In genomic region chr11:113762136-113762797, GRCm38 (mm10) we compare ENCODE assay signal across 22 mouse cellular contexts. TPM values are rescaled to one million over a fixed set of nuclear protein-coding genes. Genes with fewer than 3 reads are reported as not detected.
DNase-seq lines count a peak whose midpoint lies in the region; ATAC-seq and TF ChIP-seq lines count a peak whose summit lies in the region.
"Had no signal": no experiment of that assay in that cellular context is flagged by ENCODE, and none has a peak within 500 bp of the region (broad histone marks: within the 10 kb centered on the region; RNA-seq: fewer than 3 reads in every experiment).

No protein-coding gene starts in this region.

- dilution Hi-C loops in CH12.LX (cut with MboI; ENCODE audit: extremely low pct_ligation_motif_present, extremely low pct_unique_long_range_greater_than_20kb, low sequenced_read_pairs): no loop called here

- H3K27ac ChIP-seq in CH12.LX (ENCODE audit: insufficient read depth, low read depth): peak overlapping the region; percentile 30; the same call in 1 of the 2 replicates
- H3K27ac ChIP-seq: embryonic facial prominence, embryonic 15.5 days; hindbrain, embryonic 14.5 days had no signal

- H3K4me1 ChIP-seq in CH12.LX (ENCODE audit: control insufficient read depth in 1 of 2, insufficient read depth in 2 of 2): peaks cover 16 to 41% of the 10 kb centered on the region in 2 experiments

- peak; percentile 61 for DNase-seq in adrenal gland, adult 2 months
- DNase-seq in adrenal gland, adult 8-10 months: no peak
- DNase-seq in CH12.LX (ENCODE audit: extremely low read depth): peak; percentile 26
- DNase-seq in splenic B cell, adult 2 months (ENCODE audit: low read depth, low spot score): peak; percentile 28
- DNase-seq in cerebellum, postnatal 14 days: no peak
- no peak for DNase-seq in thymus, postnatal 25 days
- DNase-seq: cerebellum, adult 11-12 months; cerebellum, adult 9-10 months; embryo, embryonic 11 days; gastrocnemius, postnatal 36 days; heart, adult 11 months; heart, postnatal 10 days; kidney, adult 2 months had no signal

- no peaks in the 10 kb centered on the region for H3K9me3 ChIP-seq in CH12.LX (replicated peaks; ENCODE audit: low read length)
- H3K9me3 ChIP-seq: embryonic facial prominence, embryonic 15.5 days; forebrain, embryonic 10.5 days had no signal

- no peak overlapping the region for H3K4me3 ChIP-seq in CH12.LX (replicated peaks in 1 of 3; ENCODE audit: low read depth in 2 of 3, low read length in 2 of 3, poor library complexity in 1 of 3)
- H3K4me3 ChIP-seq: embryonic facial prominence, embryonic 15.5 days; erythroblast, embryonic 14.5 days; forebrain, embryonic 10.5 days had no signal

- in situ Hi-C loops in CH12.LX (cut with MboI; ENCODE audit: low pct_ligation_motif_present, low pct_unique_long_range_greater_than_20kb, low sequenced_read_pairs): no loop called here

- TF ChIP-seq CTCF in CH12.LX (conservative IDR thresholded peaks at IDR 0.05 in 1 of 2, IDR thresholded peaks at IDR 0.05 in 1 of 2; ENCODE audit: low read depth in 2 of 2, low read length in 2 of 2): no peak

- TF ChIP-seq POLR2A in CH12.LX (IDR thresholded peaks at IDR 0.05; ENCODE audit: low read depth, low read length): no peak

- 0 out of 2 replicates have a peak, but pooled peaks have one; percentile 20 for ATAC-seq in common myeloid progenitor, adult 5-6 weeks (replicated peaks; ENCODE audit: low read depth, poor library complexity, severe bottlenecking)
- ATAC-seq: forebrain, embryonic 14.5 days; intestine, embryonic 16.5 days had no signal

- no peaks in the 10 kb centered on the region for H3K36me3 ChIP-seq in CH12.LX (replicated peaks in 1 of 2; ENCODE audit: control insufficient read depth in 1 of 2, insufficient read depth in 1 of 2, low read length in 1 of 2)
- no peaks in the 10 kb centered on the region for H3K36me3 ChIP-seq in splenic B cell, adult 2 months (ENCODE audit: control insufficient read depth, insufficient read depth, low read length, poor library complexity, severe bottlenecking)
- H3K36me3 ChIP-seq: embryonic facial prominence, embryonic 15.5 days; forebrain, embryonic 10.5 days had no signal

- no peak overlapping the region for H3K9ac ChIP-seq in CH12.LX (ENCODE audit: insufficient read depth, low read depth)
- H3K9ac ChIP-seq: embryonic facial prominence, embryonic 15.5 days; hindbrain, embryonic 14.5 days had no signal

- TF ChIP-seq RAD21 in CH12.LX (IDR thresholded peaks at IDR 0.05; ENCODE audit: low read depth, low read length): no peak

- no peaks in the 10 kb centered on the region for H3K27me3 ChIP-seq in CH12.LX (replicated peaks)
- H3K27me3 ChIP-seq in splenic B cell, adult 2 months (ENCODE audit: control insufficient read depth, insufficient read depth, low read length, poor library complexity, severe bottlenecking): no peaks in the 10 kb centered on the region
- H3K27me3 ChIP-seq: embryonic facial prominence, embryonic 15.5 days had no signal

- H3K4me2 ChIP-seq in CH12.LX (ENCODE audit: insufficient read depth, low read depth, poor library complexity, severe bottlenecking): peak overlapping the region; percentile 76
- H3K4me2 ChIP-seq: embryonic facial prominence, embryonic 15.5 days; hindbrain, embryonic 14.5 days had no signal

- TF ChIP-seq EP300 in CH12.LX (IDR thresholded peaks at IDR 0.05; ENCODE audit: low read length): peak; percentile 48; the same call in 1 of the 2 replicates

- no peaks in the 10 kb centered on the region for H3K79me2 ChIP-seq in CH12.LX (replicated peaks; ENCODE audit: control insufficient read depth, extremely low read depth, insufficient read depth, poor library complexity, severe bottlenecking)

TF ChIP-seq in CH12.LX, 34 proteins besides CTCF, POLR2A, EP300 and RAD21:
- TF ChIP-seq JUN (IDR thresholded peaks at IDR 0.05; ENCODE audit: insufficient read depth, low read depth, low read length) (no peak; the same call in 1 of the 2 replicates), MXI1 (IDR thresholded peaks at IDR 0.05; ENCODE audit: low read depth, low read length) (peak; percentile 51; the same call in 1 of the 2 replicates), MEF2A (IDR thresholded peaks at IDR 0.05; ENCODE audit: borderline replicate concordance, low read depth, low read length) (0 out of 2 replicates have a peak, but pooled peaks have one; percentile 48), TCF12 (IDR thresholded peaks at IDR 0.05; ENCODE audit: low read depth, low read length) (no peak), USF1 (IDR thresholded peaks at IDR 0.05; ENCODE audit: low read depth, low read length) (no peak), JUND (conservative IDR thresholded peaks at IDR 0.05; ENCODE audit: low read depth, low read length) (peak; percentile 33; the same call in 1 of the 2 replicates), MAZ (IDR thresholded peaks at IDR 0.05; ENCODE audit: low read depth, low read length) (0 out of 2 replicates have a peak, but pooled peaks have one; percentile 39), ELF1 (IDR thresholded peaks at IDR 0.05; ENCODE audit: low read depth, low read length) (no peak), BHLHE40 (IDR thresholded peaks at IDR 0.05; ENCODE audit: low read depth, low read length) (peak; percentile 61; the same call in 1 of the 2 replicates), CHD1 (IDR thresholded peaks at IDR 0.05; ENCODE audit: low read depth, low read length) (peak; percentile 69; the same call in 1 of the 2 replicates), UBTF (IDR thresholded peaks at IDR 0.05; ENCODE audit: low read depth, low read length) (0 out of 2 replicates have a peak, but pooled peaks have one; percentile 58), CHD2 (IDR thresholded peaks at IDR 0.05; ENCODE audit: low read length) (no peak), IRF4 (IDR thresholded peaks at IDR 0.05; ENCODE audit: low read depth, low read length) (peak; percentile 54; the same call in 1 of the 2 replicates), ZNF384 (IDR thresholded peaks at IDR 0.05; ENCODE audit: low read depth, low read length) (no peak), RCOR1 (conservative IDR thresholded peaks at IDR 0.05; ENCODE audit: low read depth, low read length) (0 out of 2 replicates have a peak, but pooled peaks have one; percentile 33), POLR2AphosphoS2 (IDR thresholded peaks at IDR 0.05; ENCODE audit: low read depth, low read length) (no peak), MAX (IDR thresholded peaks at IDR 0.05; ENCODE audit: low read length) (peak; percentile 49; the same call in 1 of the 2 replicates), ETS1 (conservative IDR thresholded peaks at IDR 0.05; ENCODE audit: low read depth, low read length) (peak; percentile 28; the same call in 1 of the 2 replicates), MYC (IDR thresholded peaks at IDR 0.05; ENCODE audit: low read depth, low read length) (0 out of 2 replicates have a peak, but pooled peaks have one; percentile 33), ZMIZ1 (IDR thresholded peaks at IDR 0.05; ENCODE audit: low read depth, low read length) (0 out of 2 replicates have a peak, but pooled peaks have one; percentile 31), NRF1 (IDR thresholded peaks at IDR 0.05; ENCODE audit: low read depth, low read length) (no peak)

RNA-seq across cellular contexts. Expression of gene Cdc42ep4, which starts 10.6 kb away (rescaled TPM):
- 100 to 1,000 TPM in 1 of 2 experiments, 10 to 100 TPM in 1; 96.8 to 142 TPM for total RNA-seq in adrenal gland, adult 2 months (2021)
- polyA plus RNA-seq in adrenal gland, adult 2 months (2012; rRNA removed): 155 and 228 TPM in 2 replicates
- total RNA-seq in adrenal gland, adult 8-10 months (2022): 100 to 1,000 TPM in 2 of 4 experiments, 10 to 100 TPM in 2; 90.2 to 151 (median 111) TPM
- total RNA-seq in CH12.LX (2012; rRNA removed): 2.6 and 3.4 TPM in 2 replicates
- 2.3 TPM in 2 replicates for total RNA-seq in CH12.LX (2014; rRNA removed)
- 6.7 and 8.1 TPM in 2 replicates for polyA plus RNA-seq in CH12.LX (2012; ENCODE audit: insufficient read length, low read depth)
- 10.9 and 12.4 TPM in 2 replicates for total RNA-seq in common myeloid progenitor, adult 5-6 weeks (2017)

RNA-seq across cellular contexts. Expression of gene Cpsf4l, which starts 52.5 kb away (rescaled TPM):
- 1 to 10 TPM in 1 of 2 experiments, under 1 TPM in 1; 0.46 to 1.2 TPM for total RNA-seq in adrenal gland, adult 2 months (2021)
- 0.09 TPM in 1 of 2 replicates, not detected in the other for polyA plus RNA-seq in adrenal gland, adult 2 months (2012; rRNA removed)
- total RNA-seq in adrenal gland, adult 8-10 months (2022): under 1 TPM; 0.43 to 1.00 (median 0.75) TPM
- 0.13 TPM in 1 of 2 replicates, not detected in the other for total RNA-seq in CH12.LX (2012; rRNA removed)
- not detected in 2 replicates for total RNA-seq in CH12.LX (2014; rRNA removed)
- 0.43 and 0.53 TPM in 2 replicates for polyA plus RNA-seq in CH12.LX (2012; ENCODE audit: insufficient read length, low read depth)
- not detected in 2 replicates for total RNA-seq in common myeloid progenitor, adult 5-6 weeks (2017)
- total RNA-seq: gastrocnemius, adult 8-10 months; gastrocnemius, postnatal 36 days; heart, postnatal 10 days; hematopoietic stem cell, adult 5-6 weeks had no signal
- polyA plus RNA-seq: erythroblast, embryonic 14.5 days; forebrain, embryonic 14.5 days had no signal

Comparison
In these comparisons a context has a peak if more than half of its experiments do, and no peak if none do; other contexts are left out.
1. DNase-seq: peak in adrenal gland, adult 2 months (single experiment), CH12.LX (single experiment) and splenic B cell, adult 2 months (single experiment); none in adrenal gland, adult 8-10 months (single experiment), cerebellum, postnatal 14 days (0 of 2) and thymus, postnatal 25 days (single experiment).